Mouse (Mus musculus) hindbrain, embryonic 16.5 days (tissue): ENCODE data around the gene Sec24c. TPM values are rescaled to one million over a fixed set of nuclear protein-coding genes. Genes with fewer than 3 reads are reported as not detected.
A peak's percentile ranks its signal among the peaks of the same experiment; 100 is the strongest.

Experiments used
- ATAC-seq: fragments of 200-750 bp; cut with Nextera tagmentation; 2 replicates; pipeline ENCODE4 v1.8.0; 2017; ENCODE audit warnings: moderate TSS enrichment, moderate library complexity
- H3K27ac ChIP-seq: fragments of 300-500 bp; sonication (generic); 2 replicates; pipeline ENCODE4 v1.5.1; 2014; ENCODE audit warnings: low read depth, mild to moderate bottlenecking, control low read depth, low read length, moderate library complexity
- H3K27me3 ChIP-seq: fragments of 300-500 bp; sonication (generic); replicated peaks from 2 replicates; pipeline ENCODE4 v1.6.1; 2014; ENCODE audit warnings: low read length; ENCODE audit not compliant: control insufficient read depth, insufficient read depth
- H3K36me3 ChIP-seq: fragments of 300-500 bp; sonication (generic); 2 replicates; pipeline ENCODE4 v1.6.1; 2014; ENCODE audit warnings: mild to moderate bottlenecking, low read length, moderate library complexity, mixed read lengths; ENCODE audit not compliant: control insufficient read depth, insufficient read depth
- H3K4me1 ChIP-seq: fragments of 300-500 bp; sonication (generic); 2 replicates; pipeline ENCODE4 v1.6.1; 2014; ENCODE audit warnings: low read depth, low read length; ENCODE audit not compliant: control insufficient read depth, insufficient read depth
- H3K4me2 ChIP-seq: fragments of 300-500 bp; sonication (generic); 2 replicates; pipeline ENCODE4 v1.6.1; 2014; ENCODE audit warnings: mild to moderate bottlenecking, low read length, control low read depth, moderate library complexity
- H3K4me3 ChIP-seq: fragments of 300-500 bp; sonication (generic); 2 replicates; pipeline ENCODE4 v1.5.1; 2014; ENCODE audit warnings: mild to moderate bottlenecking, low read length, control low read depth, moderate library complexity
- H3K9ac ChIP-seq: fragments of 300-500 bp; sonication (generic); 2 replicates; pipeline ENCODE4 v1.6.1; 2014; ENCODE audit warnings: low read depth, mild to moderate bottlenecking, control low read depth, low read length, moderate library complexity
- H3K9me3 ChIP-seq: fragments of 300-500 bp; sonication (generic); 2 replicates; pipeline ENCODE4 v1.6.1; 2014; ENCODE audit warnings: mild to moderate bottlenecking, low read length, moderate library complexity; ENCODE audit not compliant: control insufficient read depth
- WGBS: fragments of 180-500 bp; shearing (Covaris S2); extraction: QIAGEN DNeasy Blood & Tissue Kit; methylation state at CpG from one replicate; pipeline ENCODE4 v1.1.7; 2014; 5-methylcytosine and 5-hydroxymethylcytosine counted together
- polyA plus RNA-seq: library from polyadenylated mRNA; unstranded; fragments of >200 nt; fragmentation: Nextera tagmentation; extraction: Ambion mirVana; gene quantifications from 2 replicates; pipeline ENCODE4 v1.2.1, GENCODE M21; 2015

Gene Sec24c
- polyA plus RNA-seq, 1 experiment from 2014 or later = 80.6 TPM

DNA sequence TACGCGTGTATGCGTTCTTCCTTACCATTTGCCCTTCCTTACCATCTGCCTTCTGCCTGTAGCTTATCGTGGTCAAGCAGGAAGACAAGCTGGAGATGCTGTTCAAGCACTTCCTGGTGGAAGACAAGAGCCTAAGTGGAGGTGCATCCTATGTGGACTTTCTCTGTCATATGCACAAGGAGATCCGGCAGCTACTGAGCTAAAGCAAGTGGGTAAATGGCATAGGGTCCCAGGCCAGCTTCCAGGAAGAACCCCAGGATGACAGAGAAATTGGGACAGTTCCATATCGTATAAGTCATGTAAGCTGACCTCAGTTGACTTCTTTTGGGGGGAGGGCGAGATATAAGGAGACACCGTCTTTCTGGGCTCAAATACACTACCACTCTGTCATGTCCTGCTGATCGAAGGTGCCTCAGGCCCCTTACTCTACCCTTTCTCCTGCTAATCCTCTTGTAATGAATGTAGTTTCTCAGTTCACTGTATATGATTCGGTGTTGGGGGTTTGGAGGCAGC lies 19.5 kb downstream of the Sec24c start:
- no peak overlapping the region for H3K4me2 ChIP-seq
- no peak for ATAC-seq
- no peak overlapping the region for H3K9ac ChIP-seq
- no peaks in the 10 kb centered on the region for H3K27me3 ChIP-seq
- H3K36me3 ChIP-seq = peaks cover 43% of the 10 kb centered on the region
- WGBS = 91% methylated on average over 10 of the region's 10 CpGs
- peaks cover 36% of the 10 kb centered on the region for H3K4me1 ChIP-seq
- no peak overlapping the region for H3K4me3 ChIP-seq
- no peak overlapping the region for H3K27ac ChIP-seq
- no peaks in the 10 kb centered on the region for H3K9me3 ChIP-seq

DNA sequence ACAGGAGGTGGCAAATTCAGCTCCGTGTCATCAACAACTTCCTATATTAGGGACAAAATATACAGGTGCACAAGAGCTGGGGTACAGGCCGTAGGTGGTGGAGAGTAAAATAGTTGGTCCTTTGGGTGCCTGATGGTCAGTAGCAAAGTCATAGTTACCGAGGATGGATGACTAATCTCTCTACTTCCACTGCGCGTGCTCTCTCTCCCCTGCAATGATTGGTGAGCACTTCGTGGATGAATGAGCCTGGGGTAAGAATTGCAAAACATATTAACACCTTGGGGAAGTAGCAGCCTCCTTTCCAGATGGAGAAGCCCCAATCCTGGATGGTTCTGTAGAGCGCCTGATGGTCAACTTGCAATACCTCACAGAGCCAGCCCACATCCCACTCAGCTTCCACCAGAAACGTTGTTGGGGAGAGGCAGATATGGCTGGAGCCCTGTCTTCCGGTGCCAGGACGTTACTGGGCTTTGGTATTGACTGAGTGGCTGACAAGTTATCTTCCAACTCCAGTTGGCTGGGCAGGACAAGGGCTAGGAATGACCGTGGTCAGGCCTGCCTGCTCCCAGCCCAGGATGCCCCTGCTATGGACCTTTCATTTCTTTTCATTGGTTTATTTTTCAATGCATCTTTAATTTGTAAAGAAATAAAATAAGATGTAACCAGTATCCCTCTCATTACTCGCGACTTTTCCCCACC lies 20.2 kb downstream of the Sec24c start:
- ATAC-seq = peak; percentile 19
- no peaks in the 10 kb centered on the region for H3K27me3 ChIP-seq
- no peaks in the 10 kb centered on the region for H3K9me3 ChIP-seq
- peak overlapping the region; percentile 95 for H3K4me3 ChIP-seq
- peaks cover 43% of the 10 kb centered on the region for H3K4me1 ChIP-seq
- peak overlapping the region; percentile 100 for H3K27ac ChIP-seq
- peak overlapping the region; percentile 91 for H3K4me2 ChIP-seq
- peaks cover 36% of the 10 kb centered on the region for H3K36me3 ChIP-seq
- WGBS = 45% methylated on average over 13 of the region's 13 CpGs
- H3K9ac ChIP-seq = peak overlapping the region; percentile 98

DNA sequence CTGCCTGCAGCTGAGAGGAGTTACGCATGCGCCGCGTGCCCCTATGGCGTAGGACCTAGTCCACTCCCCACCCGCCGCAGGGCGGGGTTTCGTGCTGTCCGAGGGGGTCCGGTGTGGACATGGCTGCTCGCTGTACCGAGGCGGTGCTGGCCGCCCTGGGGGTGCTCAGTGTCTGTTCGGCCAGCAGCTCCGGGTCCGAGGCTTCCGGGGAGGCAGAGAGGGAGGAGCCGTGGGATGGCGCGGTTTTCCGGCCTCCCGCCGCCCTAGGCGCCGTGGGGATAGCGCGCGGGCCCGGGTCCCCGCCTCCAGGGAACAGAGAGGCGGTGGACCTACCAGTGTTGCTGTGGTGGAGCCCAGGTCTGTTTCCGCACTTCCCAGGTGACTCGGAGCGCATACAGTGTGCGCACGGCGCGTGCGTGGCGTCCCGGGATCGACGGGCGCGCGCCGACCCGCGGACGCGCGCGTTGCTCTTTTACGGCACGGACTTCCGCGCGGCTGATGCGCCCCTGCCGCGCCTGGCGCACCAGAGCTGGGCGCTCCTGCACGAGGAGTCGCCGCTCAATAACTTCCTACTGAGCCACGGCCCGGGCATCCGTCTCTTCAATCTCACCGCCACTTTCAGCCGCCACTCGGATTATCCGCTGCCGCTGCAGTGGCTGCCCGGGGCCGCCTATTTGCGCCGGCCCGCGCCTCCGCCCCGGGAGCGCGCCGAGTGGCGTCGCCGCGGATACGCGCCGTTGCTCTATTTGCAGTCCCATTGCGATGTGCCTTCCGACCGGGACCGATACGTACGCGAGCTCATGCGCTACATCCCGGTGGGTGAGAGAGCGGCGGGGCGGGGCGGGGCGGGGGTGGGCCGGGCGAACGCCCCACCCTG lies 21.0 kb downstream of the Sec24c start, which contains the start of gene Fut11:
Gene Fut11, plus strand, starts transcription at position 85 of the 877 bp plus-strand sequence.
- peak within 1 kb of the TSS; percentile 91 for H3K4me2 ChIP-seq
- no peaks in the 10 kb centered on the region for H3K27me3 ChIP-seq
- peaks cover 49% of the 10 kb centered on the region for H3K4me1 ChIP-seq
- no peaks in the 10 kb centered on the region for H3K9me3 ChIP-seq
- peak; percentile 94 for ATAC-seq
- peak within 1 kb of the TSS; percentile 100 for H3K27ac ChIP-seq
- peak within 1 kb of the TSS; percentile 95 for H3K4me3 ChIP-seq
- H3K9ac ChIP-seq = peak within 1 kb of the TSS; percentile 98
- under 1% methylated on average over 107 of the region's 111 CpGs for WGBS
- peaks cover 29% of the 10 kb centered on the region for H3K36me3 ChIP-seq

DNA sequence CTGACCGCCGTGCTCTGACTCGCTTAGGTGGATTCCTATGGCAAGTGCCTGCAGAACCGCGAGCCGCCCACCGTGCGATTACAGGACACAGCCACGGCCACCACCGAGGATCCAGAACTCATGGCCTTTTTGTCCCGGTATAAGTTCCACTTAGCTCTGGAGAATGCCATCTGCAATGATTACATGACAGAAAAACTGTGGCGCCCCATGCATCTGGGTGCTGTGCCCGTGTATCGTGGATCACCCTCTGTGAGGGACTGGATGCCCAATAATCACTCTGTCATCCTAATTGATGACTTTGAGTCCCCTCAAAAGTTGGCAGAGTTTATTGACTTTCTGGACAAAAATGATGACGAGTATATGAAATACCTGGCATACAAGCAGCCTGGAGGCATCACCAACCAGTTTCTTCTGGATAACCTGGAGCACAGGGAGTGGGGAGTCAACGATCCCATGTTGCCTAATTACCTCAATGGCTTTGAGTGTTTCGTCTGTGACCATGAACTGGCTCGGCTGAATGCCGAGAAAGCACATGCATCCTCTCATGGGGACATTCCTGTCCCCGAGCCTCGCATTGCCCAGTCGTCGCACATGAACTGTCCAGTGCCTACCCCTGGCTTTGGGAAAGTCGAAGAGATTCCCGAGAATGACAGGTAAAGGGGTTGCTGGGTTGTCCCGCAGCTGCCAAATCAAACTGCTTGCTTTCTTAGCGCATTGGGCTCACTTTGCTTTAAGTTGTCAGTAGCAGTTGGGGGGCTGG lies 21.8 kb downstream of the Sec24c start:
- Histone ChIP-seq H3K27me3 (no peaks in the 10 kb centered on the region), H3K4me1 (peaks cover 55% of the 10 kb centered on the region), H3K36me3 (peaks cover 26% of the 10 kb centered on the region), H3K27ac (peak overlapping the region; percentile 100), H3K4me3 (peak overlapping the region; percentile 95), H3K9ac (peak overlapping the region; percentile 98), H3K4me2 (peak overlapping the region; percentile 91), H3K9me3 (no peaks in the 10 kb centered on the region)
- ATAC-seq = no peak
- 9% methylated on average over 27 of the region's 27 CpGs for WGBS

DNA sequence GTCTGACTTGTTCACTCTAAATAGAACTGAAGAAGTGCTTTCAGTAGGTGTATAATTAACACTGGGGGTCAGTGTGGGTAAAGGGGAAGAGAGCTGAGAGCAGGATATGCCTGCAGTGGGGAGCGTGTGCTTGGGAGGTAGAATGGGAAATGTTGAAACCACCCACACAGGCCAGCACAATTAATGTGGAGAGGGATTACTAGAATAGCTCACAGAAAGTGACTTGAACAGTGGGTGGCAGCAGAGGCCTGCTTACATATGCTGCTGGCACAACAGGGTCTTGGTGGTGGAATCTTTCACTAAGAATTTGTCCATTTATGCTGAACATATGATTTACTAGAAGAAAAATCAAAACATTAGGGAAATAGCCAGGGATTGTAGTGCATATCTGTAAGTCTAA lies 22.9 kb downstream of the Sec24c start:
- peak overlapping the region; percentile 95 for H3K4me3 ChIP-seq

DNA sequence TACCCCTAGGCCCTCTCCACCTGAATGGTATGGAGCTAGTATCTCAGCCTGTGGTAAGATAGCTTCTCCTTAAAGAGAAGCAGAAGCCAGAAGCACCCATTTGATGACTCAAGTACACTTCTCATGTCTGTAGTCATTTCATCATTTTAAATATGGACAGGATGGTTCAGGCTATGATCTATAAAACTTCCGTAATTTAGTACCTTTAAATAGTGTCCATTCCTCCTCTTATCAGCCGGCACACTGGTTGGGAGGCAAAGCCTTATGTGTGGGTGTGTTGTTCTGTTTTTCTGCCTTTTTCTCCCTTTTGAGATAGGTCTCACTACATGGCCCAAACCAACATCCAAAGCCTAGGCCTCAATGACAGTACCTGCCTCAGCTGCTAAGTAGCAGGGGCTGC lies 24.4 kb downstream of the Sec24c start:
- H3K27ac ChIP-seq = no peak overlapping the region
- H3K4me3 ChIP-seq = no peak overlapping the region
- H3K9ac ChIP-seq = no peak overlapping the region

More for the DNA sequence above, 22.9 kb downstream of the Sec24c start:
- H3K4me1 ChIP-seq = peaks cover 64% of the 10 kb centered on the region
- H3K36me3 ChIP-seq = peaks cover 16% of the 10 kb centered on the region
- no peak for ATAC-seq
- H3K27me3 ChIP-seq = no peaks in the 10 kb centered on the region
- no peak overlapping the region for H3K27ac ChIP-seq
- H3K9ac ChIP-seq = peak overlapping the region; percentile 98
- 0% methylated on average over 1 of the region's 1 CpGs for WGBS
- no peaks in the 10 kb centered on the region for H3K9me3 ChIP-seq
- H3K4me2 ChIP-seq = peak overlapping the region; percentile 91

DNA sequence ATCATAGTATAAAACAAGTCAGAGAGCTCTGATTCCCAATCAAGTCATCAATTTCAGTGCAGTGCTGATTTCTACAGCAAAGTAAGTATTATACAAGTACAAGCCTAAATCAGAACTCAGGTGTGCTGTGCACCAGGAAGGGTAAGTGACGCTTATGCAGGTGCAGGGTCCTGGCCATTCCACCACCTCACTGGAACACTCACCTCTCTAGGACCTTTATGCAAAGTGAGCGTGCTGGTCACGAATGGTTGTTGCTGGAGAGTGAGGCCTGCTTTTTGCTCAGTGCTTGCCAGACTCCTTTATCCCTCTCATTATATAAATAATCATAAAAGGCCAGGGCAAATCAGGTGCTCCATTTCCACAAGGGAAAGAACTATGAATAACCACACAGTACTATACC lies 26.3 kb downstream of the Sec24c start:
- Histone ChIP-seq H3K4me2 (no peak overlapping the region), H3K27ac (no peak overlapping the region), H3K4me1 (peaks cover 61% of the 10 kb centered on the region), H3K36me3 (0 out of 2 replicates have a peak, but pooled peaks cover 6% of the 10 kb centered on the region), H3K9ac (no peak overlapping the region), H3K27me3 (no peaks in the 10 kb centered on the region), H3K4me3 (no peak overlapping the region), H3K9me3 (no peaks in the 10 kb centered on the region)
- ATAC-seq = no peak
- WGBS = 81% methylated on average over 3 of the region's 3 CpGs

More for the DNA sequence above, 24.4 kb downstream of the Sec24c start:
- peaks cover 6% of the 10 kb centered on the region for H3K36me3 ChIP-seq
- peak overlapping the region; percentile 91 for H3K4me2 ChIP-seq
- no peaks in the 10 kb centered on the region for H3K27me3 ChIP-seq
- no peak for ATAC-seq
- H3K9me3 ChIP-seq = no peaks in the 10 kb centered on the region
- WGBS = 97% methylated on average over 2 of the region's 2 CpGs
- H3K4me1 ChIP-seq = peaks cover 65% of the 10 kb centered on the region

DNA sequence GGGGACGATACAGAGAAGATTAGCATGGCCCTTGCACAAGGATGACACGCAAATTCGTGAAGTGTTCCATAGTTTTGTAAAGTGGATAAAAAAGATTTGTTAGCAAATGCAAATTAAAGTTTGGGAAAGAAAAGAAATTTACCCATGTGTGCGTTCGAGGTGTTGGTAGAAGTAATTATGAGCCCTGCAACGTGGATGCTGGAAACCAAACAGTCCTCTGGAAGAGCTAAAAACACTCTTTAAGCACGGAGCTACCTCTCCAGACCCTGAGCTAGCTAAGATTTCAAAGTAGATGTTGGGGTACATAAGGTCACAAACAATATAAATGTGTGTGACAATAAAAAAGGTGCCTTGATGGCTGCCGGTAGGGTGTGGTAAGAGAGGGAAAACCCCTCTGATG lies 27.4 kb downstream of the Sec24c start:
- Histone ChIP-seq H3K4me1 (peaks cover 53% of the 10 kb centered on the region), H3K4me2 (peak overlapping the region; percentile 72), H3K27ac (no peak overlapping the region), H3K9ac (peak overlapping the region; percentile 29; the same call in 1 of the 2 replicates), H3K4me3 (peak overlapping the region; percentile 56; the same call in 1 of the 2 replicates), H3K27me3 (no peaks in the 10 kb centered on the region), H3K36me3 (0 out of 2 replicates have a peak, but pooled peaks cover 6% of the 10 kb centered on the region), H3K9me3 (no peaks in the 10 kb centered on the region)
- ATAC-seq = no peak
- 84% methylated on average over 8 of the region's 8 CpGs for WGBS
